Mouse (Mus musculus) lung, embryonic 14.5 days (tissue): ENCODE results near the gene 4930469K13Rik. TPM values are rescaled to one million over a fixed set of nuclear protein-coding genes. Genes with fewer than 3 reads are reported as not detected.
"Not testable (repeated sequence)": the region's sequence is repeated elsewhere in the genome, so short reads cannot be mapped to it uniquely, and the experiment has no call there.

ENCODE experiments used
- ATAC-seq: fragments of 200-750 bp; cut with Nextera tagmentation; 2 replicates; pipeline ENCODE4 v1.8.0; 2017; ENCODE audit warnings: mild to moderate bottlenecking, moderate TSS enrichment, moderate library complexity; ENCODE audit not compliant: insufficient read depth
- DNase-seq: peaks from one replicate; pipeline ENCODE4 v3.0.0-alpha.2; 2015
- H3K27ac ChIP-seq: fragments of 300-500 bp; sonication (generic); 2 replicates; pipeline ENCODE4 v1.5.1; 2014; ENCODE audit warnings: low read depth, mild to moderate bottlenecking, moderate library complexity
- H3K27me3 ChIP-seq: fragments of 300-500 bp; sonication (generic); 2 replicates; pipeline ENCODE4 v1.6.1; 2014; ENCODE audit warnings: low read length, control low read depth; ENCODE audit not compliant: insufficient read depth
- H3K36me3 ChIP-seq: fragments of 300-500 bp; sonication (generic); 2 replicates; pipeline ENCODE4 v1.6.1; 2014; ENCODE audit warnings: control low read depth; ENCODE audit not compliant: insufficient read depth
- H3K4me1 ChIP-seq: fragments of 300-500 bp; sonication (generic); 2 replicates; pipeline ENCODE4 v1.6.1; 2014; ENCODE audit warnings: antibody characterized with exemption, control low read depth; ENCODE audit not compliant: insufficient read depth
- H3K4me2 ChIP-seq: fragments of 300-500 bp; sonication (generic); 2 replicates; pipeline ENCODE4 v1.6.1; 2014; ENCODE audit warnings: mild to moderate bottlenecking
- H3K4me3 ChIP-seq: fragments of 300-500 bp; sonication (generic); 2 replicates; pipeline ENCODE4 v1.5.1; 2014; ENCODE audit warnings: low read depth, low read length
- H3K9ac ChIP-seq: fragments of 300-500 bp; sonication (generic); 2 replicates; pipeline ENCODE4 v1.6.1; 2014
- H3K9me3 ChIP-seq: fragments of 300-500 bp; sonication (generic); 2 replicates; pipeline ENCODE4 v1.6.1; 2016; ENCODE audit warnings: low read depth, low read length, control low read depth
- CTCF ChIP-seq: IDR thresholded peaks from 2 replicates; pipeline ENCODE4 v1.5.1; 2016; ENCODE audit warnings: antibody characterized with exemption, low read depth
- WGBS: fragments of 180-500 bp; shearing (Covaris S2); extraction: QIAGEN DNeasy Blood & Tissue Kit; methylation state at CpG from one replicate; pipeline ENCODE4 v1.1.7; 2014; 5-methylcytosine and 5-hydroxymethylcytosine counted together
- polyA plus RNA-seq: library from polyadenylated mRNA; unstranded; fragments of >200 nt; fragmentation: Nextera tagmentation; extraction: Ambion mirVana; gene quantifications from 2 replicates; pipeline ENCODE4 v1.2.1, GENCODE M21; 2014

The 4930469K13Rik gene
- polyA plus RNA-seq: not detected in 2 replicates

- Histone ChIP-seq H3K9ac (no peak within 1 kb of the TSS), H3K27me3 (no peaks in the 10 kb centered on the region), H3K9me3 (no peaks in the 10 kb centered on the region), H3K36me3 (no peaks in the 10 kb centered on the region), H3K4me2 (no peak within 1 kb of the TSS), H3K4me1 (no peaks in the 10 kb centered on the region), H3K4me3 (no peak within 1 kb of the TSS), H3K27ac (no peak within 1 kb of the TSS)
- ATAC-seq (peak; percentile 41; the same call in 1 of the 2 replicates), DNase-seq (peak; percentile 33)
- WGBS: 80% methylated on average over 10 of the region's 10 CpGs
- no peak for TF ChIP-seq CTCF
Measured at GRCm38 (mm10) chr11:34098422-34098821, at the start of gene 4930469K13Rik. TSS of gene 4930469K13Rik (minus strand) at chr11:34098554.

GRCm38 (mm10) chr11:34146934-34147333, 48.6 kb upstream of the 4930469K13Rik start:
- Histone ChIP-seq H3K36me3 (no peaks in the 10 kb centered on the region), H3K4me1 (no peaks in the 10 kb centered on the region), H3K4me3 (no peak overlapping the region), H3K9me3 (no peaks in the 10 kb centered on the region), H3K27me3 (no peaks in the 10 kb centered on the region), H3K9ac (no peak overlapping the region), H3K4me2 (no peak overlapping the region), H3K27ac (no peak overlapping the region)
- no peak for ATAC-seq
- 76% methylated on average over 5 of the region's 5 CpGs for WGBS
- no peak for DNase-seq
- peak; percentile 44; the same call in 1 of the 2 replicates for TF ChIP-seq CTCF

GRCm38 (mm10) chr11:34144421-34144820, 46.1 kb upstream of the 4930469K13Rik start:
- ATAC-seq (no peak), DNase-seq (no peak)
- H3K4me3 ChIP-seq: no peak overlapping the region
- H3K9me3 ChIP-seq: no peaks in the 10 kb centered on the region
- no peak overlapping the region for H3K9ac ChIP-seq
- 67% methylated on average over 4 of the region's 4 CpGs for WGBS
- no peak overlapping the region for H3K4me2 ChIP-seq
- no peaks in the 10 kb centered on the region for H3K36me3 ChIP-seq
- TF ChIP-seq CTCF: no peak
- H3K27me3 ChIP-seq: no peaks in the 10 kb centered on the region
- H3K27ac ChIP-seq: no peak overlapping the region
- H3K4me1 ChIP-seq: no peaks in the 10 kb centered on the region

DNA sequence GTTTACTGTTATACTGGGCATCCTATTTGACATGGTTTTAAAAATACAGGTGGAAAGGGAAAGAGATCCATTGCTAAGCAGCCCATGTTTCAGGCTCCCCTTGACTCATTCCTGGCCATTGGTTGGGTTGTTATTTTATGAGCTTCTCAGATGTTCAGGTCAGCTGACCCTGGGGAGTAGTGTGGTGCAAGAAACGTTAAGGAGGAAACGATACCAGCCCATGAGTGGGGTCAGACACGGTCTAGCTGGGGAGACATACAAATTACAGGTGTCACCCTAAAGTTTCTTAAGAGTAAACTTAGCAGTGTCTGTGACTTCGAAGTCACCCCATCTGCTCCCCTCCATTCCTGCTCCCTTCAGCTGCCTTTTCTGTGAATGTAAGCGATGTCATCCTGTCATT, 45.6 kb upstream of the 4930469K13Rik start:
- H3K4me1 ChIP-seq: no peaks in the 10 kb centered on the region
- H3K9me3 ChIP-seq: no peaks in the 10 kb centered on the region
- H3K27me3 ChIP-seq: no peaks in the 10 kb centered on the region
- H3K36me3 ChIP-seq: no peaks in the 10 kb centered on the region
- DNase-seq: no peak
- no peak overlapping the region for H3K27ac ChIP-seq
- 65% methylated on average over 5 of the region's 5 CpGs for WGBS
- no peak for TF ChIP-seq CTCF
- ATAC-seq: no peak
- H3K4me3 ChIP-seq: no peak overlapping the region
- H3K9ac ChIP-seq: no peak overlapping the region
- H3K4me2 ChIP-seq: no peak overlapping the region

DNA sequence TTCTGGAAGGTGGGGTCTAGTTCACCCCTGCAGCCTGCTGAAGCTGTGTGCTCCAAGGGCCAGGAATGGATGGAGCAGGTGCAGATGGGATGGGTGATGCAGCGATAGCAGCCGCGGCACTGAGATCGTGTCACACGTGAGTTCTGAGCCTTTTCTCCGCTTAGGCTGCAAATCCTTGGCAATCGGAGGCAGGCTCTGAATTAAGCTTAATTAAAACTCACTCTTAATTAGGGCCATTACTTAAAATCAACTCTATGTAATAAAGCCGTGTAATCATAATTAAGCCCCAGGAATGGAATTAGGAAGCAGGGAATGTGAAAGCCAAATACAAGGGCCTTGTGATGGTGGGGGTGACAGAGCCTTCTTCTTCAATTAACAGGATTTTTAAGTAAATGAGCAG, 40.9 kb upstream of the 4930469K13Rik start:
- H3K4me3 ChIP-seq: no peak overlapping the region
- no peak overlapping the region for H3K4me2 ChIP-seq
- H3K27ac ChIP-seq: no peak overlapping the region
- no peaks in the 10 kb centered on the region for H3K4me1 ChIP-seq
- TF ChIP-seq CTCF: no peak
- DNase-seq (no peak), ATAC-seq (no peak)
- 89% methylated on average over 8 of the region's 8 CpGs for WGBS
- no peaks in the 10 kb centered on the region for H3K36me3 ChIP-seq
- no peaks in the 10 kb centered on the region for H3K9me3 ChIP-seq
- no peaks in the 10 kb centered on the region for H3K27me3 ChIP-seq
- no peak overlapping the region for H3K9ac ChIP-seq

GRCm38 (mm10) chr11:34128412-34128811, 30.1 kb upstream of the 4930469K13Rik start:
- no peak for ATAC-seq
- H3K27ac ChIP-seq: no peak overlapping the region
- no peak for TF ChIP-seq CTCF

GRCm38 (mm10) chr11:34125727-34126126, 27.4 kb upstream of the 4930469K13Rik start:
- H3K27ac ChIP-seq, H3K9me3 ChIP-seq, H3K36me3 ChIP-seq, H3K9ac ChIP-seq, H3K4me1 ChIP-seq, H3K4me2 ChIP-seq, DNase-seq, H3K4me3 ChIP-seq, H3K27me3 ChIP-seq, ATAC-seq: not testable (repeated sequence)
- WGBS: 65% methylated on average over 3 of the region's 3 CpGs

More at GRCm38 (mm10) chr11:34128412-34128811, 30.1 kb upstream of the 4930469K13Rik start:
- Histone ChIP-seq H3K9ac (no peak overlapping the region), H3K4me3 (no peak overlapping the region), H3K27me3 (no peaks in the 10 kb centered on the region), H3K36me3 (no peaks in the 10 kb centered on the region), H3K4me1 (no peaks in the 10 kb centered on the region), H3K9me3 (no peaks in the 10 kb centered on the region), H3K4me2 (no peak overlapping the region)
- no peak for DNase-seq
- 72% methylated on average over 2 of the region's 2 CpGs for WGBS

GRCm38 (mm10) chr11:34124852-34125251, 26.5 kb upstream of the 4930469K13Rik start:
- no peak for TF ChIP-seq CTCF
- ATAC-seq (no peak), DNase-seq (no peak)
- no peaks in the 10 kb centered on the region for H3K27me3 ChIP-seq
- no peak overlapping the region for H3K4me3 ChIP-seq
- no peaks in the 10 kb centered on the region for H3K9me3 ChIP-seq
- WGBS: 17% methylated on average over 7 of the region's 7 CpGs
- no peak overlapping the region for H3K4me2 ChIP-seq
- no peak overlapping the region for H3K27ac ChIP-seq
- no peak overlapping the region for H3K9ac ChIP-seq
- no peaks in the 10 kb centered on the region for H3K4me1 ChIP-seq
- H3K36me3 ChIP-seq: no peaks in the 10 kb centered on the region
